Mouse (Mus musculus) limb, embryonic 15.5 days (tissue): ENCODE measurements around the gene Slc12a6. TPM values are rescaled to one million over a fixed set of nuclear protein-coding genes. Genes with fewer than 3 reads are reported as not detected.

Experiments
- ATAC-seq: fragments of 200-750 bp; cut with Nextera tagmentation; 2 replicates; pipeline ENCODE4 v1.8.0; 2017; ENCODE audit warnings: low read depth, moderate TSS enrichment; ENCODE audit not compliant: insufficient number of reproducible peaks, low FRiP score, low TSS enrichment
- H3K27ac ChIP-seq: fragments of 300-500 bp; sonication (generic); 2 replicates; pipeline ENCODE4 v1.5.1; 2015; ENCODE audit warnings: moderate library complexity, mild to moderate bottlenecking, inconsistent platforms
- H3K27me3 ChIP-seq: fragments of 300-500 bp; sonication (generic); 2 replicates; pipeline ENCODE4 v1.6.1; 2015; ENCODE audit warnings: inconsistent platforms
- H3K36me3 ChIP-seq: fragments of 300-500 bp; sonication (generic); 2 replicates; pipeline ENCODE4 v1.6.1; 2015; ENCODE audit warnings: inconsistent platforms
- H3K4me1 ChIP-seq: fragments of 300-500 bp; sonication (generic); 2 replicates; pipeline ENCODE4 v1.6.1; 2015; ENCODE audit warnings: inconsistent platforms
- H3K4me2 ChIP-seq: fragments of 300-500 bp; sonication (generic); 2 replicates; pipeline ENCODE4 v1.6.1; 2015; ENCODE audit warnings: mild to moderate bottlenecking, inconsistent platforms
- H3K4me3 ChIP-seq: fragments of 300-500 bp; sonication (generic); 2 replicates; pipeline ENCODE4 v1.5.1; 2015; ENCODE audit warnings: mild to moderate bottlenecking, inconsistent platforms
- H3K9ac ChIP-seq: fragments of 300-500 bp; sonication (generic); 2 replicates; pipeline ENCODE4 v1.6.1; 2015; ENCODE audit warnings: inconsistent platforms
- H3K9me3 ChIP-seq: fragments of 300-500 bp; sonication (generic); 2 replicates; pipeline ENCODE4 v1.6.1; 2016; ENCODE audit warnings: inconsistent platforms
- WGBS: fragments of 180-500 bp; shearing (Covaris S2); methylation state at CpG from one replicate; pipeline ENCODE4 v1.1.7; 2015; 5-methylcytosine and 5-hydroxymethylcytosine counted together
- polyA plus RNA-seq: library from polyadenylated mRNA; unstranded; fragments of >200 nt; fragmentation: Nextera tagmentation; extraction: Ambion mirVana; gene quantifications from 2 replicates; pipeline ENCODE4 v1.2.1, GENCODE M21; 2015

The Slc12a6 gene
- polyA plus RNA-seq, 1 experiment from 2014 or later = 8.0 TPM

- 87% methylated on average over 2 of the region's 2 CpGs for WGBS
- Histone ChIP-seq H3K9ac (no peak overlapping the region), H3K9me3 (no peaks in the 10 kb centered on the region), H3K27me3 (no peaks in the 10 kb centered on the region), H3K27ac (no peak overlapping the region), H3K4me3 (no peak overlapping the region), H3K4me2 (no peak overlapping the region), H3K4me1 (no peaks in the 10 kb centered on the region), H3K36me3 (peaks cover 42% of the 10 kb centered on the region)
- ATAC-seq = no peak
These were observed 74.1 kb downstream of the Slc12a6 start for GRCm38 (mm10) chr2:112339736-112340135.

GRCm38 (mm10) chr2:112341117-112341516 is 75.5 kb downstream of the Slc12a6 start:
- no peak overlapping the region for H3K4me2 ChIP-seq
- H3K4me3 ChIP-seq = no peak overlapping the region
- ATAC-seq = no peak
- H3K4me1 ChIP-seq = no peaks in the 10 kb centered on the region
- WGBS = 75% methylated on average over 3 of the region's 3 CpGs
- H3K27me3 ChIP-seq = no peaks in the 10 kb centered on the region
- H3K9me3 ChIP-seq = no peaks in the 10 kb centered on the region
- no peak overlapping the region for H3K9ac ChIP-seq
- no peak overlapping the region for H3K27ac ChIP-seq
- H3K36me3 ChIP-seq = peaks cover 37% of the 10 kb centered on the region

GRCm38 (mm10) chr2:112348246-112348645 is 82.6 kb downstream of the Slc12a6 start:
- Histone ChIP-seq H3K9ac (no peak overlapping the region), H3K36me3 (peaks cover 28% of the 10 kb centered on the region), H3K27ac (no peak overlapping the region), H3K4me2 (no peak overlapping the region), H3K9me3 (no peaks in the 10 kb centered on the region), H3K27me3 (no peaks in the 10 kb centered on the region), H3K4me1 (no peaks in the 10 kb centered on the region), H3K4me3 (no peak overlapping the region)
- WGBS = 83% methylated on average over 3 of the region's 3 CpGs
- ATAC-seq = no peak

DNA sequence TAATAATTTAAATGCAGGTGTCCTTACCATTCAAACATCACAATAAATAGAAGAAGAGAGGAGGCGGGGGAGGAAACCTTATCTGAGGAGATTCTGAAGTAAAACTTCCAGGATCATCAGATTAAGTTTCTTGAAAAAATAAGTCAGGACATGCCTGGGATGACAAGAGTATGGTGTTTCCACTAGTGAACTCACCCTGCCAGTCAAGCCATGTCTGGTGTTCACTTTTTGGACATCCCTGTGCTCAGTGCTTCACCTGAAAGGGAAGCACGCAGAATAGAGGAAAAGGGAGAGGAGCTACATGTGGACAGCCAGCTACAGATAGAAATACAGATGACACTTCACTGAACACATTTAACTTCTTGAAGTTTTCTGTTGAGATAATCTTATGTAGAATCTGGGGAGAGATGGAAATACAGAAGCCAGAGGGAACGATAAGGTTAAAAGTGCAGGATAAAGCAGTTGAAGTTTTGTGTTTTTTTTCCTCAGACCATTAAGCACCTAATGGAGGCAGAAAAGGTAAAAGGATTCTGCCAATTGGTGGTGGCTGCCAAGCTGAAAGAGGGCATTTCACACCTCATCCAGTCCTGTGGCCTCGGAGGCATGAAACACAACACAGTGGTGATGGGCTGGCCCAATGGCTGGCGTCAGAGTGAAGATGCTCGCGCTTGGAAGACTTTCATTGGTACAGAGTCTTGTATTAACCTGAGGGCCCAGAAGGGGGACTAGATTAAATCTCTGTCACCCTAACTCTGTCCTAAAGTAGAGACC is 88.2 kb downstream of the Slc12a6 start:
- H3K27ac ChIP-seq = no peak overlapping the region
- H3K36me3 ChIP-seq = peaks cover 57% of the 10 kb centered on the region
- WGBS = 85% methylated on average over 7 of the region's 7 CpGs
- no peak overlapping the region for H3K4me3 ChIP-seq
- H3K4me1 ChIP-seq = no peaks in the 10 kb centered on the region
- no peak overlapping the region for H3K4me2 ChIP-seq
- no peaks in the 10 kb centered on the region for H3K27me3 ChIP-seq
- ATAC-seq = no peak
- no peaks in the 10 kb centered on the region for H3K9me3 ChIP-seq
- no peak overlapping the region for H3K9ac ChIP-seq

GRCm38 (mm10) chr2:112359611-112360010 is 94.0 kb downstream of the Slc12a6 start:
- Histone ChIP-seq H3K36me3 (peaks cover 75% of the 10 kb centered on the region), H3K9ac (0 out of 2 replicates have a peak overlapping the region, but pooled peaks have one; percentile 17), H3K4me1 (no peaks in the 10 kb centered on the region), H3K4me3 (no peak overlapping the region), H3K4me2 (no peak overlapping the region), H3K9me3 (no peaks in the 10 kb centered on the region), H3K27me3 (no peaks in the 10 kb centered on the region), H3K27ac (no peak overlapping the region)
- no peak for ATAC-seq
- 65% methylated on average over 2 of the region's 2 CpGs for WGBS

- ATAC-seq = no peak
- Histone ChIP-seq H3K4me2 (no peak overlapping the region), H3K36me3 (peaks cover 77% of the 10 kb centered on the region), H3K9ac (0 out of 2 replicates have a peak overlapping the region, but pooled peaks have one; percentile 17), H3K4me1 (no peaks in the 10 kb centered on the region), H3K9me3 (no peaks in the 10 kb centered on the region), H3K4me3 (no peak overlapping the region), H3K27ac (no peak overlapping the region), H3K27me3 (no peaks in the 10 kb centered on the region)
- WGBS = 86% methylated on average over 12 of the region's 12 CpGs
These were observed 94.6 kb downstream of the Slc12a6 start for GRCm38 (mm10) chr2:112360012-112360780.

GRCm38 (mm10) chr2:112360781-112361169 is 95.2 kb downstream of the Slc12a6 start:
- Histone ChIP-seq H3K4me1 (no peaks in the 10 kb centered on the region), H3K27me3 (no peaks in the 10 kb centered on the region), H3K9ac (no peak overlapping the region), H3K36me3 (peaks cover 73% of the 10 kb centered on the region), H3K9me3 (no peaks in the 10 kb centered on the region), H3K4me2 (no peak overlapping the region), H3K4me3 (no peak overlapping the region), H3K27ac (no peak overlapping the region)
- ATAC-seq = no peak
- WGBS = 76% methylated on average over 2 of the region's 2 CpGs

DNA sequence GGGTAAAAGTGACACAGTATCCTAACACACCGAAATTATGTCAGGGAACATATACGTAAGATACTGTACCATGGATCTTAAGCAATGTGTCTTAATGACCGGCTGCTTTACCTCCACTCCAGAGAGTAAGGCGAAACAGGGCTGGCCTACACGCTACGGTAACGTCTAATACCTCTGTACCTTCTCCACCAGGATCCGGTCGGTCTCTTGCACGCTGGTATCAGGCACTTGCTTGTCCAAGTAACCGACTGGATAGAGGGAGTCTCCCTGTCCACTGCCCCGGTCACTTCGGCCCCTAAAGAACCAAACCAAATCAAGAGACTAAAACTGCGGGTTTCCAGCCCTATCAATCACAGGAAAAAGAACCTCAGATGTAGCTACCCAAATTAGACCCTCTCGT is 101.6 kb downstream of the Slc12a6 start:
- WGBS = 16% methylated on average over 15 of the region's 15 CpGs
- Histone ChIP-seq H3K36me3 (peaks cover 22% of the 10 kb centered on the region), H3K9ac (peak overlapping the region; percentile 79), H3K4me1 (peaks cover 13% of the 10 kb centered on the region), H3K4me3 (peak overlapping the region; percentile 94), H3K27ac (no peak overlapping the region), H3K4me2 (peak overlapping the region; percentile 82), H3K9me3 (no peaks in the 10 kb centered on the region), H3K27me3 (no peaks in the 10 kb centered on the region)
- ATAC-seq = no peak

DNA sequence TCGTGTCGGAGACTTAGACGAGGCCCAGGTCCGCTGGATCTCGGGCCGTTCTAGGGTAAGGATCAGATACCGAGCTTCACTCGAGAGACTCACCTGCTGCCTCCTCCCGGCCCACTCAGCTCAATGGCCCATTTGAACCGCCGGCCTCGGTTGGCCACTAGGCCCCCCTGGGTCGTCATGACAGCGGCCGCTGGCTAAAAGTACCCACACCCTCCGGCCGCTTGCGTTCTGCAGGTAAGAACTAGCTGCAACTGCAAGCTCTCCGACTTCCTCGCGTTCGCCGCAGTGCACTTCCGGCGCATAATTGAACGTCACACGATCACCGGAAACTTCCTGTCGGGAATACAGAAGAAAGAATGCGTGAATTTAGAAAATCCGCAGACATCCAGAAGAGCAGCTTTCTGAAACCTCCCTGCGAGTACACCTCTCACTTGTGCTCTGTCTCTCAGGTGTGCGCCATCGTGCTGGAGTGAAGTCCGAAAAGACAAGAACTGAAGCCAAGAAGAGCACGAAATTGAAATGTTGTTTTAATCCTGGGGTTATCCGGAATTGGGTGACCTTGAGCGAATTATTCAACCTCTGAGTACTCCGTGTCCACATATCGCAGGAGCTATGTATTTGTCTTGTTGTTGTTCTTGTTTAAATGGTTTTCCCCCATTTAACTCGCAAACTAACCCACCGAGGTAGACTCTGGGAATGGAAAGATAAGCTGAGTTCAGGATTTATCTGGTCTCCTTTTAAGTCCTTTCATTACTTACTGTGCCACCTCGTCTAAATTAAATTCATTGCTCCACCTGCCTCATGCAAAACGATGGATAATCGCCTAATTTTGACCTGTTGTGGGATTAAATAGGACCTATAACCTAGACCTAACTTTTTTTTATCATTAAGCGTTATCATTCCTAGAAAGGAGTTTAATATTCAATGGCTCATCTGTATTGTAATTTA is 102.4 kb downstream of the Slc12a6 start, which contains the start of gene Emc4:
Emc4 (minus strand) TSS at position 302 of the 948 bp plus-strand sequence.
- peak within 1 kb of the TSS; percentile 79 for H3K9ac ChIP-seq
- peak within 1 kb of the TSS; percentile 94 for H3K4me3 ChIP-seq
- ATAC-seq = no peak; the same call in 1 of the 2 replicates
- peak within 1 kb of the TSS; percentile 89 for H3K27ac ChIP-seq
- peaks cover 18% of the 10 kb centered on the region for H3K36me3 ChIP-seq
- no peaks in the 10 kb centered on the region for H3K9me3 ChIP-seq
- H3K27me3 ChIP-seq = no peaks in the 10 kb centered on the region
- 2% methylated on average over 46 of the region's 46 CpGs for WGBS
- H3K4me2 ChIP-seq = peak within 1 kb of the TSS; percentile 82
- peaks cover 13% of the 10 kb centered on the region for H3K4me1 ChIP-seq

- 0 out of 2 replicates have a peak, but pooled peaks cover under 1% of the 10 kb centered on the region for H3K36me3 ChIP-seq
- 61% methylated on average over 5 of the region's 5 CpGs for WGBS
- H3K4me3 ChIP-seq = no peak overlapping the region
- H3K27ac ChIP-seq = no peak overlapping the region
- H3K4me1 ChIP-seq = peaks cover 13% of the 10 kb centered on the region
- no peaks in the 10 kb centered on the region for H3K9me3 ChIP-seq
- no peak for ATAC-seq
- no peak overlapping the region for H3K4me2 ChIP-seq
- H3K27me3 ChIP-seq = 0 out of 2 replicates have a peak, but pooled peaks cover 2% of the 10 kb centered on the region
- H3K9ac ChIP-seq = no peak overlapping the region
These were observed 104.3 kb downstream of the Slc12a6 start for GRCm38 (mm10) chr2:112369941-112370340.

- no peaks in the 10 kb centered on the region for H3K9me3 ChIP-seq
- H3K36me3 ChIP-seq = no peaks in the 10 kb centered on the region
- 0 out of 2 replicates have a peak, but pooled peaks cover 2% of the 10 kb centered on the region for H3K27me3 ChIP-seq
- WGBS = 56% methylated on average over 4 of the region's 4 CpGs
- H3K4me3 ChIP-seq = no peak overlapping the region
- H3K9ac ChIP-seq = no peak overlapping the region
- no peak for ATAC-seq
- H3K4me2 ChIP-seq = no peak overlapping the region
- no peak overlapping the region for H3K27ac ChIP-seq
- 0 out of 2 replicates have a peak, but pooled peaks cover 4% of the 10 kb centered on the region for H3K4me1 ChIP-seq
These were observed 107.5 kb downstream of the Slc12a6 start for GRCm38 (mm10) chr2:112373141-112373540.
